Mouse (Mus musculus) limb, embryonic 10.5 days (tissue): ENCODE measurements around the gene Pld1. TPM values are rescaled to one million over a fixed set of nuclear protein-coding genes. Genes with fewer than 3 reads are reported as not detected.
A peak's percentile ranks its signal among the peaks of the same experiment; 100 is the strongest.

Experiments used
- DNase-seq: peaks from one replicate; pipeline ENCODE4 v3.0.0-alpha.2; 2017; ENCODE audit warnings: low spot score
- H3K27ac ChIP-seq: fragments of 300-500 bp; sonication (generic); 2 replicates; pipeline ENCODE4 v1.5.1; 2016; ENCODE audit warnings: mild to moderate bottlenecking
- H3K27me3 ChIP-seq: fragments of 300-500 bp; sonication (generic); 2 replicates; pipeline ENCODE4 v1.6.1; 2016; ENCODE audit warnings: low read depth, mild to moderate bottlenecking; ENCODE audit not compliant: poor library complexity, severe bottlenecking
- H3K36me3 ChIP-seq: fragments of 300-500 bp; sonication (generic); 2 replicates; pipeline ENCODE4 v1.6.1; 2016; ENCODE audit warnings: mild to moderate bottlenecking, moderate library complexity
- H3K4me1 ChIP-seq: fragments of 300-500 bp; sonication (generic); 2 replicates; pipeline ENCODE4 v1.6.1; 2016
- H3K4me3 ChIP-seq: fragments of 300-500 bp; sonication (generic); 2 replicates; pipeline ENCODE4 v1.5.1; 2016; ENCODE audit warnings: mild to moderate bottlenecking, moderate library complexity
- H3K9me3 ChIP-seq: fragments of 300-500 bp; sonication (generic); replicated peaks from 2 replicates; pipeline ENCODE4 v1.6.1; 2016; ENCODE audit warnings: mild to moderate bottlenecking
- WGBS: fragments of 180-500 bp; shearing (Covaris S2); methylation state at CpG from one replicate; pipeline ENCODE4 v1.1.7; 2016; 5-methylcytosine and 5-hydroxymethylcytosine counted together
- polyA plus RNA-seq: library from polyadenylated mRNA; unstranded; fragments of >200 nt; fragmentation: Nextera tagmentation; extraction: Ambion mirVana; gene quantifications from 2 replicates; pipeline ENCODE4 v1.2.1, GENCODE M21; 2016

Gene Pld1
- polyA plus RNA-seq, 1 experiment from 2014 or later = 2.1 TPM

DNA sequence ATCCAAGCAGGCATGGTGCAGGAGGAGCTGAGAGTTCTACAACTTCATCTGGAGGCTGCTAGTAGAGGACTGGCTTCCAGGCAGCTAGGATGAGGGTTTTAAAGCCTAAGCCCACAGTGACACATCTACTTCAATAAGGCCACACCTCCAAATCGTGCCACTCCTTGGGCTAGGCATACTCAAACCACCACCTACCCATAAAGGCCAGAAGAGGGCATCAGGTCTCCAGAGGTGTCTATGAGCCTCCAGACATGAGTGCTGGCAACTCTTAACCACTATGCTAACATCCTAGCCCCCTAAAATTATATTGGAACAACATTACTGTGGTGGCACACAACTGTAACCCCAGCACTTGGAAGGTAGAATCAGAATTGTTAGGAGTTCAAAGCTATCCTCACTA, 226.2 kb downstream of the Pld1 start:
- H3K27ac ChIP-seq = no peak overlapping the region
- H3K4me1 ChIP-seq = no peaks in the 10 kb centered on the region
- DNase-seq = no peak
- no peaks in the 10 kb centered on the region for H3K36me3 ChIP-seq
- 55% methylated on average over 1 of the region's 1 CpGs for WGBS
- no peaks in the 10 kb centered on the region for H3K27me3 ChIP-seq
- no peaks in the 10 kb centered on the region for H3K9me3 ChIP-seq
- H3K4me3 ChIP-seq = no peak overlapping the region

- DNase-seq = peak; percentile 63
- Histone ChIP-seq H3K4me3 (no peak overlapping the region), H3K4me1 (peaks cover 3% of the 10 kb centered on the region; the same call in 1 of the 2 replicates), H3K27me3 (no peaks in the 10 kb centered on the region), H3K27ac (no peak overlapping the region), H3K36me3 (no peaks in the 10 kb centered on the region), H3K9me3 (no peaks in the 10 kb centered on the region)
- WGBS = 0% methylated on average over 1 of the region's 1 CpGs
Measured at GRCm38 (mm10) chr3:28165598-28165997, 227.1 kb downstream of the Pld1 start.

DNA sequence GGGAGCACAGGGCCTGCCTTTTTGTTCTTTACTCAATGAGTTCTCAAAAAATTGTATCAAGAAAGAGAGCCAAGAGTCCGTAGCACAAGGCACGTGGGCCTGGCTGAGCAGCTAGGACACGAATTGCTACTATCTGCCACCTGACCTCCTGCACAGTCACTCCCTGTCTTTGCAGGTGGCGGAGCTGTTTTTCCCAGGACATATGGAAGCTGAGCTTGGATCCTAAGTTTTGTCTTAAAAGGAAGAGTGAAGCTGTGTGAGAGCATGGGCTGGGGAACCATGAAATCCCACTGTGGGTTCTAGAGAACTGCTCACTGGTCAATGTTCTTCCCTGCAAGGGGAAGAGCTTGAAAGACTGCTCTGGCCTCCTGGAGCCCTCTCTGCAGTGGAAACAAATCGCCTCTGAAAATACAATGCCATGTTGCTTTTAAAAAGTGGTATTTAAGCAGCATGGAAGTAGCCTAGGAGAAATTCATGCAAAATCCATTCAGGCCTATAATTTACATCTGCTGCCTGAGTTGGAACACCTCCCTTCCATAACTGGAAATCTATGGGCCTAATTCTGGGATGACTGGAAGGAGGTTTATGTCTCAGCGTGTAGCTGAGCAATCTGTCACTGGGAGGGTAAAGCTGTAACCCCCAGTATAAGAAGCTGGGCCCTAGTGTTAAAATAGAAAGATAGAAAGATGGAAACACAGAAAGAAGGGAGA, 229.5 kb downstream of the Pld1 start:
- Histone ChIP-seq H3K36me3 (no peaks in the 10 kb centered on the region), H3K9me3 (no peaks in the 10 kb centered on the region), H3K27me3 (no peaks in the 10 kb centered on the region), H3K4me1 (peaks cover 16% of the 10 kb centered on the region; the same call in 1 of the 2 replicates), H3K27ac (no peak overlapping the region), H3K4me3 (no peak overlapping the region)
- WGBS = 88% methylated on average over 6 of the region's 6 CpGs
- DNase-seq = no peak

GRCm38 (mm10) chr3:28170911-28171618, 232.6 kb downstream of the Pld1 start:
- H3K4me3 ChIP-seq = no peak overlapping the region
- peaks cover 18% of the 10 kb centered on the region for H3K4me1 ChIP-seq
- no peaks in the 10 kb centered on the region for H3K36me3 ChIP-seq
- no peaks in the 10 kb centered on the region for H3K9me3 ChIP-seq
- no peak overlapping the region for H3K27ac ChIP-seq
- H3K27me3 ChIP-seq = no peaks in the 10 kb centered on the region
- WGBS = 57% methylated on average over 17 of the region's 17 CpGs
- DNase-seq = no peak

GRCm38 (mm10) chr3:28175997-28176967, 237.8 kb downstream of the Pld1 start:
- WGBS = 19% methylated on average over 21 of the region's 21 CpGs
- Histone ChIP-seq H3K4me3 (peak overlapping the region; percentile 30), H3K27ac (0 out of 2 replicates have a peak overlapping the region, but pooled peaks have one; percentile 44), H3K27me3 (no peaks in the 10 kb centered on the region), H3K9me3 (no peaks in the 10 kb centered on the region), H3K4me1 (peaks cover 17% of the 10 kb centered on the region), H3K36me3 (no peaks in the 10 kb centered on the region)
- DNase-seq = peak; percentile 59

DNA sequence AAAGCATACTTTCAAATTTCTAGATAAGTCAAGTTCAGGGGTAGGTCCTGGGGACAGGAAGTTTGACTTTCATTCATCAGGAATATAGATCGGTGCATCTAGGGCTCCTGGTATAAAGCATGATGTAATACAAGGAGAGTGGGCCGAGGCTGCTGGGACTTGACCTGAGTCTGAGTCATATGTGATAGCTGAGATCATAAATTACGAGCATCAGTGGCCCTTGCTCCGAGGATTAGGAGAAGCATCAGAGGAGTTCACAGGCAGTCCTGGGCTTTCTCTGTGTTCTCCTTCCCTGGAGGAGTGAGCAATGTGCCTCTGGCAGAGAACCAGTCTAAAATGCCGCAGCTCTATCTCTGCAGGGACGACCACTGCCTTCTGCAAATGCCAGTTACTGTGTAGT, 239.8 kb downstream of the Pld1 start:
- DNase-seq = no peak
- peaks cover 13% of the 10 kb centered on the region for H3K4me1 ChIP-seq
- 79% methylated on average over 6 of the region's 6 CpGs for WGBS
- H3K4me3 ChIP-seq = no peak overlapping the region
- H3K36me3 ChIP-seq = no peaks in the 10 kb centered on the region
- no peaks in the 10 kb centered on the region for H3K27me3 ChIP-seq
- no peak overlapping the region for H3K27ac ChIP-seq
- no peaks in the 10 kb centered on the region for H3K9me3 ChIP-seq

Other genes with a start within 250 kb of the Pld1 start
- gene Fndc3b, start 227.4 kb upstream of the Pld1 start, polyA plus RNA-seq = 8.5 and 9.7 TPM in 2 replicates
- not detected in 2 replicates for gene Tmem212, start 42.3 kb upstream of the Pld1 start, polyA plus RNA-seq